Mouse (Mus musculus) myocyte (in vitro differentiated cells): ENCODE results near the gene Degs1.

ENCODE experiments used
- CEBPB ChIP-seq: IDR thresholded peaks from 2 replicates; pipeline ENCODE4 v1.6.1; 2011; ENCODE audit warnings: mild to moderate bottlenecking, moderate library complexity; ENCODE audit not compliant: poor library complexity, insufficient read depth, severe bottlenecking
- POLR2A ChIP-seq: IDR thresholded peaks from one replicate; pipeline ENCODE4 v1.6.1; 2011; ENCODE audit warnings: low read depth, mild to moderate bottlenecking, control low read depth, moderate library complexity; ENCODE audit not compliant: insufficient read length
- POLR2AphosphoS2 ChIP-seq: IDR thresholded peaks from one replicate; pipeline ENCODE4 v1.6.1; 2011; ENCODE audit warnings: low read depth, control low read depth; ENCODE audit not compliant: insufficient read length
- REST ChIP-seq: IDR thresholded peaks from one replicate; pipeline ENCODE4 v1.6.1; 2011; ENCODE audit warnings: mild to moderate bottlenecking, control low read depth, moderate library complexity; ENCODE audit not compliant: insufficient read depth, insufficient read length
- SRF ChIP-seq: IDR thresholded peaks from one replicate; pipeline ENCODE4 v1.6.1; 2011; ENCODE audit warnings: low read depth; ENCODE audit not compliant: control insufficient read depth, insufficient read length
- TCF12 ChIP-seq: IDR thresholded peaks from one replicate; pipeline ENCODE4 v1.6.1; 2011; ENCODE audit warnings: mild to moderate bottlenecking, control low read depth; ENCODE audit not compliant: poor library complexity, insufficient read depth, severe bottlenecking

GRCm38 (mm10) chr1:182302176-182302870 lies 19.7 kb upstream of the Degs1 start:
- TF ChIP-seq POLR2A = no peak
- TF ChIP-seq REST = no peak
- TF ChIP-seq SRF = no peak
- no peak for TF ChIP-seq CEBPB
- no peak for TF ChIP-seq POLR2AphosphoS2
- TF ChIP-seq TCF12 = no peak
